Mouse (Mus musculus) thymus, adult 18-20 months (tissue): ENCODE measurements around the gene Selenoo.
A peak's percentile ranks its signal among the peaks of the same experiment; 100 is the strongest.

Source experiments
- DNase-seq, 2 experiments: peaks; one replicate each; pipeline ENCODE4 v3.0.0; 2022; ENCODE audit warnings: mixed read lengths in 2 of 2

Gene Selenoo

GRCm38 (mm10) chr15:89088607-89089247, at the start of gene Selenoo:
Gene Selenoo, plus strand, starts transcription at chr15:89089084.
- peak; percentile 74 to 78 for DNase-seq

DNA sequence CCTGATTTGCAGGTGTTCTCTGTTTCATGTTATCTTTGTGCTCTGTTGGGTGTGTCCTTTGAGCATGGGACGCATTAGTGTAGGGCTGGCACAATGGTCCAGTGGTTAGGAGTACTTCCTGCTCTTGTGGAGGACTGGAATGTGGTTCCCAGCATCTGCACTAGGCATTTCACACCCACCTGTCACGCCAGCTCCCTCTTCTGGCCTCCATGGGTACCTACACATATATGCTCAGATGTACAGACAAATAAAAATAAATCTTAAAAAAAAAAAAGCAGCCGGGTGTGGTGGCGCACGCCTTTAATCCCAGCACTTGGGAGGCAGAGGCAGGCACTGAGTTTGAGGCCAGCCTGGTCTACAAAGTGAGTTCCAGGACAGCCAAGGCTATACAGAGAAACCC, 44.5 kb upstream of the Selenoo start:
- DNase-seq = no peak

- no peak for DNase-seq
These were observed 42.5 kb upstream of the Selenoo start for GRCm38 (mm10) chr15:89046356-89046755.

DNA sequence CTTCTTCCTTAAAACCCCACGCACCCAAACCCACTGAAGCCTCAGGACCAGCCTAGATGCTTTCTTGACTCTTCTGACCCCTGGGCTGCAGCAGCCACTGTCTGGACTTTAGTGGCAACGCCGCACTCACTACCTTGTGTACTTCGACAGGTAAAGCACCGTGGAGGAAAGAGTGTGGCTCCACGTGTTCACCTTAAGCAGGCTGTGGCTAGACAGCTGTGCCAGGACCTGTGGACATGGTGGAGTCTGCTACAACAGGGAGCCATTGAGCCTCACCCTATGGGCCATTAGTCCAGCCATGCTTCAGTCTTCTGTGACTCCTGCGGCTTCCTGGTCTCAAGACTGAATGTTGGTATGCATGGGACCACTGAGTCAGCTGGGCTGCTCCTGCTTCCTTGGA, 34.2 kb upstream of the Selenoo start:
- DNase-seq = no peak

DNA sequence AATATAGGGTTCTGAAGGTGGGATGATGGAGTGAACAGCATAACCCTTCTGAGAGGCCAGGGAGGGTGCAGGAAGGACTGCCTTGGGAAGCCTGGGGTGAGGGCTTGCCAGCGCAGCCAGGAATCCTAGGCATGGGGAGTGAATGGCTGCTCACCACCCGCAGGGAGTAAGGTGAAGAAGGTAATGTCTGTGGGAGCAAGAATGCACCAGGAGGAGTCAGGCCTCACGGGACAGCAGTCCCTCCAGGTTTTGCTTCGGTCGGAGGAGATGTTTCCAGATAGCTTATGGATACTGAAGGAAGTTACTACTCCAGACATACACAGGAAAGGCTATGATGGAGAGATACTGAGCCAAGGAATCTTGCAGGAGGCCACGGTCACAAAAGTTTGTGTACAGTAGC, 30.1 kb upstream of the Selenoo start:
- no peak for DNase-seq

DNA sequence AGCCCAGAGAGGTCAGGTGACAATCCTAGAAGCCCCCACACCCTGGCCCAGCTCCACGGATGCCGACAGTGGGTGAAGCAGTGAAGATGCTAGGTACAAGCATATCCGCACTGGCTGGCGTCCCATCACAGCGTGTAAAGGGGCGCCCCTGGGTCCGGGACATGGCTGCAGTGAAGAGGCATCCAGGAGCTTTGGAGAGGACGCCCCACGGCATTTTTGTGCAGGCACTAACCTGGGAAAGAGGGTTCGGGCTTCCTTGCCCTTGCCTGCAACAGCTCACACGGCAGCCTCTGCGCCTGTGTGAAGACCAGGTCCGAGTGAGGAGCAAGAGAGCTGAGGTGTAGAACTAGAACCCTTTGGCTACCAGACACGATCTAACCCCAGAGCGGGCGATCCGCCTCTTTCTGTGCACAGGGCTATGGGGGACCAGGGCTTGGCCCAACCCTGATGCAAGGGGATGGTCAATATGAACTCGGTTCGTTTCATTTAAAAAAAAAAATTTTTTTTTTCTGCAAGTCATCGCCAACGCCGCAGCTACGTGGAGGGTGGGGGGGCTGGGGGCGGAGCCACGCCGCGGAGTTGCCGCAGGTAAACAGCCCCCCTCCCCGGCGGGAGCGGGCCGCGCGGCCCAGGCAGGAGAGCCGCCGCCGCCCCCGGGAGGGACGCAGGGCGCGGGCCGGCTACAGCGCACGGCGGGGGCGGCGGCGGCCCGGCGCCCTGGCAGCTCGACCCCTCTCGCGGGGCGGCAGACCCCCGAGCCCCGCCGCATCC, 29.5 kb upstream of the Selenoo start, which contains the start of gene Panx2:
Panx2 (plus strand) TSS at position 574 of the 771 bp plus-strand sequence.
- no peak for DNase-seq

DNA sequence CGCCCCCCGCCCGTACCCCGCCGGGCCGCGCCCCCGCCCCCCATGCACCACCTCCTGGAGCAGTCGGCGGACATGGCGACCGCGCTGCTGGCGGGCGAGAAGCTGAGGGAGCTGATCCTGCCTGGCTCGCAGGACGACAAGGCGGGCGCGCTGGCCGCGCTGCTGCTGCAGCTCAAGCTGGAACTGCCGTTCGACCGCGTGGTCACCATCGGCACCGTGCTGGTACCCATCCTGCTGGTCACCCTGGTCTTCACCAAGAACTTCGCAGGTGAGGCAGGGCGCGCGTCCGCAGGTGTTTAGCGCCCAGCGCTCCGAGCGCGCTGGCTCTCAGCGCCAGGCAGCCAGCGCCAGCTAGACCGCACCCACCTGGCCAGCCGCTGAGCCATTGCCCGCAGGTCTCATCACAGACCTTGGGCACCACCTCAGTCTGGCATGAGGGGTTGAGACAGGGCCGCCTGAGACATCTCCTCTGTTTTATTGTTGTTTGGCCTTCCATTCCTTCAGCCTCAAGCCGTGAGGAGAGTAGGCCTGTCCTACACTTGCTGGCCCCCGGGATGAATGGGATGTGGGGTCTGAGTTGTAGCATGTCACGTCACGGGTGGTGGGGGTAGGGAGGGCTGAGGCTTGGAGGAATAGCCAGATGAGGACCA, 28.7 kb upstream of the Selenoo start:
- no peak for DNase-seq

GRCm38 (mm10) chr15:89060811-89061460, 27.9 kb upstream of the Selenoo start:
- no peak for DNase-seq

GRCm38 (mm10) chr15:89061761-89062517, 26.9 kb upstream of the Selenoo start:
- DNase-seq = no peak

GRCm38 (mm10) chr15:89062518-89062910, 26.4 kb upstream of the Selenoo start:
- no peak for DNase-seq

DNA sequence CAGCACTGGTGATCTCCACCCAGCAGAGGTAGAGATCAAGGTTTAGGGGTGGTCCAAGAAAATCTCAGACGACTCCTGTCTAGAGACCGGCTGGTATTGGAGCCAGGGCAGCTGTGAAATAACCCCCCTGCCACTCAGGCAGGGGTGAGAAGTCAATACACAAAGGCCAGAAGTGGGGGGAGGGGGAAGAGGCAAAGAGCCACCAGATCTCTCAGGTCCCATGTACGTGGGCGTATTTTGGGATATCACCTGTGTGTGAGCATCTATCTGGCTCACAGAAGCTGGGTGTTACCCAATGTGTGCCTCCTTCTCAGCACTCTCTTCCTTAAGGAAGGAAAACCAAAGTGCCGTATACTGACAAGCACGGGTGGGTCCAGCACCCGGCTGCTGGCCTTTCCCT, 25.9 kb upstream of the Selenoo start:
- DNase-seq = no peak

DNA sequence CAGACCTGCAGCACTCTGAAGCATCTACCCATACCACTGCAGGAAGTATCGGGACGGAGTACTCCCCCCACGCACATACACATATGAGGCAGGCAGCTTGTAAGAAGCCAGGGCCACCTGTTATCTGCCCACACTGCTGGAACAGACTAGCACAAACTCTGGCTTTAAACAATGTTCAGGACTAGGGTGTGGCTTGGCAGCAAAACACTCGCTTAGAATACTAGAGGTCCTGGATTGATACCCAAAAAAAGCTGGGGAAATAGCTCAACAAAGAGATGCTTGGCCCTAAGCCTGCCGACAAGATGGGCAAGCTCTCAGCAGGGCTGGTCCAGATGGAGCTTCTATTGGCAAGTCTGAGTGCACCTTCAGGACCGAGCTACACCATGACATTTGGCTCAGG, 25.3 kb upstream of the Selenoo start:
- DNase-seq = no peak

DNA sequence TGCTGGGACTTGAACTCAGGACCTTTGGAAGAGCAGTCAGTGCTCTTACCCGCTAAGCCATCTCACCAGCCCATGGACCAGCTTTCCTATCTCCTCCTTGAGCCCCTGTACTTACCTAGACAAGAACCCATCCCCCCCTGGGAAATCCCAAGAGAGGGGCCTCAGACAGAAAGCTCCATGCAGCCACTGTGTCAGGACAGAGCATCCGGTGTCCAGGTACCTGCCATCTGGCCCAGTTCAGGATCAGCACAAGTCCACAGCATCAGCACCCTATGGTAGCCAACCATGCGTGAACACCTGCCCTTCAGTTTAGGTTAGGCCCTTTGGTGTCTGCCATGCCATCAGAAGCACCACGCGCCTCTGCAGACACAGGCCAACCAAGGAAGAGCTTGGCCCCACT, 24.0 kb upstream of the Selenoo start:
- no peak for DNase-seq

DNA sequence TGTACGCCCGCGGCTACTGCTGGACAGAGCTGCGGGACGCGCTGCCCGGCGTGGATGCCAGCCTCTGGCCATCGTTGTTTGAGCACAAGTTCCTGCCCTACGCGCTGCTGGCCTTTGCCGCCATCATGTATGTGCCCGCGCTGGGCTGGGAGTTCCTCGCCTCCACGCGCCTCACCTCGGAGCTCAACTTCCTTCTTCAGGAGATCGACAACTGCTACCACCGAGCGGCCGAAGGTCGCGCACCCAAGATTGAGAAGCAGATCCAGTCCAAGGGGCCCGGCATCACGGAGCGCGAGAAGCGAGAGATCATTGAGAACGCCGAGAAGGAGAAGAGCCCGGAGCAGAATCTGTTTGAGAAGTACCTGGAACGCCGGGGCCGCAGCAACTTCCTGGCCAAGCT, 21.3 kb upstream of the Selenoo start:
- no peak for DNase-seq

DNA sequence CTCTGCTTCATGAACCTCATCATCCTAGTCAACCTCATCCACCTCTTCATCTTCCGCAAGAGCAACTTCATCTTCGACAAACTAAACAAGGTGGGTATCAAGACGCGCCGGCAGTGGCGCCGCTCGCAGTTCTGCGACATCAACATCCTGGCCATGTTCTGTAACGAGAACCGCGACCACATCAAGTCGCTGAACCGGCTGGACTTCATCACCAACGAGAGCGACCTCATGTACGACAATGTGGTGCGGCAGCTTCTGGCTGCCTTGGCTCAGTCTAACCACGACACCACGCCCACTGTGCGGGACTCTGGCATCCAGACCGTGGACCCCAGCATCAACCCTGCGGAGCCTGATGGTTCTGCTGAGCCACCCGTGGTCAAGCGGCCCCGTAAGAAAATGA, 20.7 kb upstream of the Selenoo start:
- no peak for DNase-seq

DNA sequence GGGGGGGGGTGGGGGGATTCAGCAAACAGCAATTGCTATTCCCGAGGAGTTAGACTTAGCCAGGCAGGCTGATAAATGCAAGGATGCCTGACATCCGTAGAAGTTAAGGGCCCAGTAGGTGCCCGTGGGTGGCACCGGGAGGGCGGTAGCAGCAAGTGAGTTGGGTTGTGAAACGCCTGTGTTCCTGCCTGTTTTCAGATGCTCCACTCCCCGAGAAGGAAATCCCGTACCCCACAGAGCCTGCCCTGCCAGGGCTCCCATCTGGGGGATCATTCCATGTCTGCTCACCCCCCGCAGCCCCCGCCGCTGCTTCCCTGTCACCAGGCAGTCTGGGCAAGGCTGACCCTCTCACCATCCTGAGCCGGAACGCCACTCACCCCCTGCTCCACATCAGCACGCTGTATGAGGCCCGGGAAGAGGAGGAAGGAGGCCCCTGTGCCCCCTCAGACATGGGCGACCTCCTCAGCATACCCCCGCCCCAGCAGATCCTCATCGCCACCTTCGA, 19.5 kb upstream of the Selenoo start:
- no peak for DNase-seq

- no peak for DNase-seq
These were observed 18.3 kb upstream of the Selenoo start for GRCm38 (mm10) chr15:89070606-89071005.

DNA sequence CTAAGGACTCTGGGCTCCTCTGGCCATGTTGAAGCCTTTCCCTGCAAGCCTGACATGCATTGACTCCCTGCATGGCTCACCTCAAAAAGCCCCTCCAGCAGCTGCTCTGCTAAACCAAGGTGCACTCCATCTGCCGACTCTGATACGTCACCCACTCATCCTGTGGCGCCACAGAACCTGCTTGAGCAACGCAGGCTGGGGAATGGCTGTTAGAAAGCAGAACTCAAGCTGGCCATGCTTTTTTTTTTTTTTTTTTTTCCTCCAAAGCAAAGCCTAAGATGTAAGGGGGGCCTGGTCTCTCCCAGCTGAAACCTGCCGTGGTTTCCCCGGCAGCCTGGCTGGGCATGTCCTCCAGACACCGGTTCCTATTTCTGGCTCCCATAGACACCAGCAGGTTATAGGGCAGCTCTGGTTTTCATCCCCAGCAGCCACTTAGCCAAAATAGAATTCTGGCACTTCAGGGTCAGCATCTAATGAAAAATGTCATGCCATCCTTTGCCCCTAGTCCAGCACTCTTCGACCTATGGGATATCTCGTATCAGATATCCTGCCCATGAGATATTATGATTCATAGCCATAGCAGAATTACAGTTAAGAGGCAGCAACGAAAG, 14.8 kb upstream of the Selenoo start:
- DNase-seq = no peak

DNA sequence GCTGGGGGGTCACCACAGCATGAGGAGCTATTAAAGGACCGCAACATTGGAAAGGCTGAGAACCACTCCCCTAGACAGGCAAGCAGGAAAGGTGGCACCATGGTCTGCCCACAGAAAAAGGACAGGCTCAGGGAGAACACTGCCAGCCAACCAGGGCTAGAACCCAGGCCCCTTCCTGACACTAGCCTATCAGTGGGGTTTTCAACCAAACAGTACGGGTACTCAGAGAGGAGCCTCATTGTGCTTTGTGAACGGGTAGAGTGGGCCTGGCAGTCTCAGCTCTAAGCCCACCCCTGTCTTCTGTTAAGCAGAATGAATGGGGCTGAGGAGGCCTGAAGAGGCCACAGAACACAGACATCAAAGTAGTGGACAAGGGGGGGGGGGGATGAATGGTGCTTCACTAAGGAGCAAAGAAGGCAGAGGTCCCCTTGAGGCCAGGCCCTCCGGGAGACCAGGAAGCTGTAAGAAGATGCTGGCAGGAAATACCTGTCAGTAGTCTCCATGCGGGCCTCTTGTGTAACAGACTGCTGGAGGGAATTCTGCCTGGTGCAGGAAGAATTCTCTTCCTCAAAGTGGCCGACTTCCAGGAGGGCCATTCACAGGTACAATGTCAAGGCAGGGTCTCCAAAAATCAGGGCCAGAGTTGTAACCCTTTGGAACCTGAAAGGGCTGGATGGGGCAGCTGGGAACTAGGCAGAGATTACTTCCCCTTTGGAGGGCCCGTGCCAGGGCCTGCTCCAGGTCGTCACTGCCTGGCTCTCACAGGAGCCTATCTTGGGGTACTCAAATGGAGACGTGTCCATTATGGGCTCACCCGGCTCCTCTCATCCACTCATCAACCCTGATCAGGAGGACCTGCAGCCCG, 14.0 kb upstream of the Selenoo start, which contains the start of gene Trabd:
Trabd (plus strand) TSS at position 512 of the 865 bp plus-strand sequence.
- DNase-seq = no peak

GRCm38 (mm10) chr15:89075478-89076147, 13.3 kb upstream of the Selenoo start:
- peak; percentile 80 to 81 for DNase-seq
